8 mouse cellular contexts compared by ENCODE assay signal in the genomic region with DNA sequence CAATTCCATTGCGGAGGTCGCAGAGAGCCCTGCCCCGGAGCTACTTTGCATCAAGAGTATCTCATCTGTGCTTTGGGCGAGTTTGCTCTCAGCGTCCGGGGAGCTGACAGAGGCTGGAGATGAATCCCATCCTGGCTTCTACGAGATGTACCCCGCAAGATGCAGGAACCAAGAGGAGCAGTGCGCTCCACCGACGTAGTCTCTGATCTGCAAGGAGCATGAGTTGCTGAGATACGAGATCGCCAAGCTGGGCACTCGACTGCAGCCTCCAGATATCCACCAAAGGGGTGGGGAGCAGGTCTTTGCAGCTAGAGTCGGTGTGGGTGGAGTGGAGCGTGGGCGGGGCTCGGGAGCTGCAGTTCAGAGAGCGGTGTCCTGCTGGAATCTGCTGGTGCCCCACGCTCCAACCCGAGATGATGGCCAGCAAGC. TPM values are rescaled to one million over a fixed set of nuclear protein-coding genes. Genes with fewer than 3 reads are reported as not detected.
DNase-seq lines count a peak whose midpoint lies in the region; ATAC-seq lines count a peak whose summit lies in the region.

A gene (plus strand): TSS at position 336 of the 429 bp plus-strand sequence.

- peaks cover 7% of the 10 kb centered on the region; the same call in 1 of the 2 replicates for H3K9me3 ChIP-seq in forebrain, embryonic 13.5 days (replicated peaks)
- H3K9me3 ChIP-seq in heart, embryonic 16.5 days (replicated peaks; ENCODE audit: control insufficient read depth, low read length), result peaks cover 9% of the 10 kb centered on the region
- peaks cover 8% of the 10 kb centered on the region for H3K9me3 ChIP-seq in liver, embryonic 13.5 days (replicated peaks)

- peak; percentile 57 for DNase-seq in ES-CJ7 (ENCODE audit: low read depth, low spot score)
- peak; percentile 95 for DNase-seq in c-Kit-positive CD71-positive TER-119-positive erythroid progenitor cells, embryonic 14.5 days (ENCODE audit: low spot score)
- peak; percentile 78 for DNase-seq in kidney, postnatal 14 days
- peak; percentile 94 for DNase-seq in liver, embryonic 13.5 days
- peak; percentile 72 for DNase-seq in neural tube, embryonic 10.5 days (ENCODE audit: extremely low spot score, low spot score)
- DNase-seq in telencephalon, adult 2 months (ENCODE audit: low read depth, low spot score), result peak; percentile 46

- peak within 1 kb of the TSS; percentile 70 for H3K9ac ChIP-seq in forebrain, embryonic 13.5 days
- H3K9ac ChIP-seq in heart, embryonic 16.5 days (ENCODE audit: low read length), result peak within 1 kb of the TSS; percentile 70
- H3K9ac ChIP-seq in liver, embryonic 13.5 days, result peak within 1 kb of the TSS; percentile 93

- H3K27ac ChIP-seq in forebrain, embryonic 13.5 days, result 0 out of 2 replicates have a peak within 1 kb of the TSS, but pooled peaks have one; percentile 66
- H3K27ac ChIP-seq in heart, embryonic 16.5 days (ENCODE audit: low read length), result peak within 1 kb of the TSS; percentile 69
- H3K27ac ChIP-seq in liver, embryonic 13.5 days, result peak within 1 kb of the TSS; percentile 98

- H3K4me2 ChIP-seq in forebrain, embryonic 13.5 days, result peak within 1 kb of the TSS; percentile 94
- peak within 1 kb of the TSS; percentile 99 for H3K4me2 ChIP-seq in heart, embryonic 16.5 days (ENCODE audit: low read depth, low read length)
- peak within 1 kb of the TSS; percentile 80 for H3K4me2 ChIP-seq in liver, embryonic 13.5 days

- ATAC-seq in forebrain, embryonic 13.5 days, result peak; percentile 79
- peak; percentile 45 for ATAC-seq in heart, embryonic 16.5 days (replicated peaks; ENCODE audit: extremely low read depth, insufficient read depth, low FRiP score)
- peak; percentile 93 for ATAC-seq in liver, embryonic 13.5 days (ENCODE audit: low read depth)

- peaks cover 4% of the 10 kb centered on the region; the same call in 1 of the 2 replicates for H3K4me1 ChIP-seq in forebrain, embryonic 13.5 days
- peaks cover 3% of the 10 kb centered on the region; the same call in 1 of the 2 replicates for H3K4me1 ChIP-seq in heart, embryonic 16.5 days (ENCODE audit: control insufficient read depth, insufficient read depth, low read length)
- H3K4me1 ChIP-seq in liver, embryonic 13.5 days (replicated peaks), result peaks cover 68% of the 10 kb centered on the region

- peak within 1 kb of the TSS; percentile 55 for H3K4me3 ChIP-seq in forebrain, embryonic 13.5 days
- peak within 1 kb of the TSS; percentile 71 for H3K4me3 ChIP-seq in heart, embryonic 16.5 days (ENCODE audit: low read length)
- peak within 1 kb of the TSS; percentile 83 for H3K4me3 ChIP-seq in liver, embryonic 13.5 days (replicated peaks)

- H3K36me3 ChIP-seq in forebrain, embryonic 13.5 days (ENCODE audit: poor library complexity, severe bottlenecking), result no peaks in the 10 kb centered on the region
- no peaks in the 10 kb centered on the region for H3K36me3 ChIP-seq in heart, embryonic 16.5 days (ENCODE audit: control insufficient read depth, insufficient read depth)
- peaks cover 19% of the 10 kb centered on the region for H3K36me3 ChIP-seq in liver, embryonic 13.5 days

- under 1% methylated on average over 21 of the region's 21 CpGs for WGBS in forebrain, embryonic 13.5 days
- under 1% methylated on average over 21 of the region's 21 CpGs for WGBS in heart, embryonic 16.5 days
- under 1% methylated on average over 21 of the region's 21 CpGs for WGBS in liver, embryonic 13.5 days (ENCODE audit: insufficient replicate concordance)

- no peaks in the 10 kb centered on the region for H3K27me3 ChIP-seq in forebrain, embryonic 13.5 days
- no peaks in the 10 kb centered on the region for H3K27me3 ChIP-seq in heart, embryonic 16.5 days (ENCODE audit: control insufficient read depth, insufficient read depth, low read length)
- H3K27me3 ChIP-seq in liver, embryonic 13.5 days, result no peaks in the 10 kb centered on the region

RNA-seq across cellular contexts. Expression of the gene that starts here (rescaled TPM):
- 19.1 and 21.1 TPM in 2 replicates for polyA plus RNA-seq in forebrain, embryonic 13.5 days (2015; fragmentation: Nextera tagmentation; extraction: Ambion mirVana)
- polyA plus RNA-seq in heart, embryonic 16.5 days (2015; fragmentation: Nextera tagmentation; extraction: Ambion mirVana), result 102 and 110 TPM in 2 replicates
- polyA plus RNA-seq in liver, embryonic 13.5 days (2015; fragmentation: Nextera tagmentation; extraction: Ambion mirVana), result 404 and 444 TPM in 2 replicates

Comparison
In these comparisons a context has a peak if more than half of its experiments do, and no peak if none do; other contexts are left out.
1. Peak in every context shown above with its lines: DNase-seq, ATAC-seq, H3K4me3 ChIP-seq and H3K27ac ChIP-seq.